Mouse (Mus musculus): ENCODE measurements around the gene Ptgds. TPM values are rescaled to one million over a fixed set of nuclear protein-coding genes. Genes with fewer than 3 reads are reported as not detected.
A peak's percentile ranks its signal among the peaks of the same experiment; 100 is the strongest.

Ptgds gene
- polyA plus RNA-seq, 1 experiment from 2014 or later: 0.38 TPM

GRCm38 (mm10) chr2:25498622-25499478 lies 29.0 kb upstream of the Ptgds start:
- 54% methylated on average over 15 of the region's 15 CpGs for WGBS (ENCODE audit: insufficient replicate concordance)
- Histone ChIP-seq H3K27me3 (no peaks in the 10 kb centered on the region), H3K27ac (replicated peaks) (no peak overlapping the region), H3K4me3 (replicated peaks) (no peak overlapping the region), H3K4me2 (peak overlapping the region; percentile 81), H3K4me1 (replicated peaks) (peaks cover 61% of the 10 kb centered on the region), H3K36me3 (replicated peaks) (peaks cover 11% of the 10 kb centered on the region), H3K9me3 (replicated peaks) (no peaks in the 10 kb centered on the region), H3K9ac (no peak overlapping the region)
- ATAC-seq (ENCODE audit: insufficient read depth): no peak

GRCm38 (mm10) chr2:25497846-25498575 lies 28.2 kb upstream of the Ptgds start:
- no peak overlapping the region for H3K9ac ChIP-seq
- WGBS (ENCODE audit: insufficient replicate concordance): 33% methylated on average over 6 of the region's 6 CpGs

GRCm38 (mm10) chr2:25496462-25496861 lies 26.6 kb upstream of the Ptgds start:
- no peaks in the 10 kb centered on the region for H3K36me3 ChIP-seq (replicated peaks)
- H3K9me3 ChIP-seq (replicated peaks): no peaks in the 10 kb centered on the region
- H3K27ac ChIP-seq (replicated peaks): no peak overlapping the region
- no peak overlapping the region for H3K4me2 ChIP-seq
- peaks cover 37% of the 10 kb centered on the region for H3K4me1 ChIP-seq (replicated peaks)
- no peak overlapping the region for H3K4me3 ChIP-seq (replicated peaks)
- no peak for ATAC-seq (ENCODE audit: insufficient read depth)
- 42% methylated on average over 4 of the region's 4 CpGs for WGBS (ENCODE audit: insufficient replicate concordance)
- H3K9ac ChIP-seq: no peak overlapping the region
- no peaks in the 10 kb centered on the region for H3K27me3 ChIP-seq

More at GRCm38 (mm10) chr2:25497846-25498575, 28.2 kb upstream of the Ptgds start:
- ATAC-seq (ENCODE audit: insufficient read depth): no peak
- H3K36me3 ChIP-seq (replicated peaks): peaks cover 5% of the 10 kb centered on the region; the same call in 1 of the 2 replicates
- no peaks in the 10 kb centered on the region for H3K27me3 ChIP-seq
- peaks cover 53% of the 10 kb centered on the region for H3K4me1 ChIP-seq (replicated peaks)
- H3K4me3 ChIP-seq (replicated peaks): no peak overlapping the region
- H3K27ac ChIP-seq (replicated peaks): no peak overlapping the region
- H3K4me2 ChIP-seq: no peak overlapping the region; the same call in 1 of the 2 replicates
- no peaks in the 10 kb centered on the region for H3K9me3 ChIP-seq (replicated peaks)

- Histone ChIP-seq H3K27me3 (no peaks in the 10 kb centered on the region), H3K9me3 (replicated peaks) (no peaks in the 10 kb centered on the region), H3K4me3 (replicated peaks) (no peak within 1 kb of the TSS), H3K9ac (no peak within 1 kb of the TSS), H3K27ac (replicated peaks) (no peak within 1 kb of the TSS), H3K4me2 (no peak within 1 kb of the TSS), H3K4me1 (replicated peaks) (peaks cover 22% of the 10 kb centered on the region), H3K36me3 (replicated peaks) (no peaks in the 10 kb centered on the region)
- WGBS (ENCODE audit: insufficient replicate concordance): 72% methylated on average over 5 of the region's 5 CpGs
- no peak for ATAC-seq (ENCODE audit: insufficient read depth)
Measured at GRCm38 (mm10) chr2:25493476-25493961, 23.7 kb upstream of the Ptgds start, which contains the start of gene Lcn12. Lcn12 (minus strand) TSS chr2:25493911.

GRCm38 (mm10) chr2:25492988-25493387 lies 23.1 kb upstream of the Ptgds start:
- H3K36me3 ChIP-seq (replicated peaks): no peaks in the 10 kb centered on the region
- 55% methylated on average over 5 of the region's 5 CpGs for WGBS (ENCODE audit: insufficient replicate concordance)

GRCm38 (mm10) chr2:25488671-25489068 lies 18.8 kb upstream of the Ptgds start:
- 58% methylated on average over 7 of the region's 7 CpGs for WGBS (ENCODE audit: insufficient replicate concordance)
- no peak overlapping the region for H3K4me3 ChIP-seq (replicated peaks)
- no peak for ATAC-seq (ENCODE audit: insufficient read depth)
- H3K36me3 ChIP-seq (replicated peaks): no peaks in the 10 kb centered on the region
- H3K9me3 ChIP-seq (replicated peaks): no peaks in the 10 kb centered on the region
- no peak overlapping the region for H3K27ac ChIP-seq (replicated peaks)
- no peak overlapping the region for H3K9ac ChIP-seq
- no peak overlapping the region for H3K4me2 ChIP-seq
- peaks cover 39% of the 10 kb centered on the region for H3K4me1 ChIP-seq (replicated peaks)
- H3K27me3 ChIP-seq: no peaks in the 10 kb centered on the region

More at GRCm38 (mm10) chr2:25492988-25493387, 23.1 kb upstream of the Ptgds start:
- H3K27ac ChIP-seq (replicated peaks): no peak overlapping the region
- peaks cover 22% of the 10 kb centered on the region for H3K4me1 ChIP-seq (replicated peaks)
- H3K9ac ChIP-seq: no peak overlapping the region
- no peak overlapping the region for H3K4me3 ChIP-seq (replicated peaks)
- no peaks in the 10 kb centered on the region for H3K9me3 ChIP-seq (replicated peaks)
- H3K4me2 ChIP-seq: no peak overlapping the region
- no peak for ATAC-seq (ENCODE audit: insufficient read depth)
- no peaks in the 10 kb centered on the region for H3K27me3 ChIP-seq

GRCm38 (mm10) chr2:25487965-25488670 lies 18.3 kb upstream of the Ptgds start:
- peak overlapping the region; percentile 32 for H3K4me2 ChIP-seq
- no peak overlapping the region for H3K4me3 ChIP-seq (replicated peaks)
- no peaks in the 10 kb centered on the region for H3K36me3 ChIP-seq (replicated peaks)
- WGBS (ENCODE audit: insufficient replicate concordance): 46% methylated on average over 6 of the region's 6 CpGs
- H3K27ac ChIP-seq (replicated peaks): peak overlapping the region; percentile 38; the same call in 1 of the 2 replicates
- H3K9ac ChIP-seq: no peak overlapping the region
- H3K27me3 ChIP-seq: no peaks in the 10 kb centered on the region
- ATAC-seq (ENCODE audit: insufficient read depth): peak; percentile 51
- H3K9me3 ChIP-seq (replicated peaks): no peaks in the 10 kb centered on the region
- H3K4me1 ChIP-seq (replicated peaks): peaks cover 39% of the 10 kb centered on the region

GRCm38 (mm10) chr2:25484901-25485647 lies 15.2 kb upstream of the Ptgds start:
- ATAC-seq (ENCODE audit: insufficient read depth): peak; percentile 73

GRCm38 (mm10) chr2:25482969-25483368 lies 13.1 kb upstream of the Ptgds start:
- no peaks in the 10 kb centered on the region for H3K36me3 ChIP-seq (replicated peaks)
- H3K4me1 ChIP-seq (replicated peaks): peaks cover 26% of the 10 kb centered on the region
- H3K4me3 ChIP-seq (replicated peaks): no peak overlapping the region
- no peak overlapping the region for H3K27ac ChIP-seq (replicated peaks)
- no peak overlapping the region for H3K9ac ChIP-seq
- H3K9me3 ChIP-seq (replicated peaks): no peaks in the 10 kb centered on the region
- no peak for ATAC-seq (ENCODE audit: insufficient read depth)
- H3K27me3 ChIP-seq: no peaks in the 10 kb centered on the region
- H3K4me2 ChIP-seq: no peak overlapping the region
- WGBS (ENCODE audit: insufficient replicate concordance): 9% methylated on average over 7 of the region's 7 CpGs

More at GRCm38 (mm10) chr2:25484901-25485647, 15.2 kb upstream of the Ptgds start:
- Histone ChIP-seq H3K4me1 (replicated peaks) (peaks cover 39% of the 10 kb centered on the region), H3K27ac (replicated peaks) (peak overlapping the region; percentile 75), H3K4me2 (no peak overlapping the region; the same call in 1 of the 2 replicates), H3K9me3 (replicated peaks) (no peaks in the 10 kb centered on the region), H3K9ac (no peak overlapping the region), H3K36me3 (replicated peaks) (no peaks in the 10 kb centered on the region), H3K4me3 (replicated peaks) (no peak overlapping the region), H3K27me3 (no peaks in the 10 kb centered on the region)
- WGBS (ENCODE audit: insufficient replicate concordance): 42% methylated on average over 11 of the region's 11 CpGs

GRCm38 (mm10) chr2:25480541-25480940 lies 10.7 kb upstream of the Ptgds start:
- Histone ChIP-seq H3K36me3 (replicated peaks) (no peaks in the 10 kb centered on the region), H3K4me2 (no peak overlapping the region), H3K9me3 (replicated peaks) (no peaks in the 10 kb centered on the region), H3K4me1 (replicated peaks) (peaks cover 7% of the 10 kb centered on the region), H3K27ac (replicated peaks) (no peak overlapping the region), H3K27me3 (0 out of 2 replicates have a peak, but pooled peaks cover 5% of the 10 kb centered on the region), H3K4me3 (replicated peaks) (no peak overlapping the region), H3K9ac (no peak overlapping the region)
- no peak for ATAC-seq (ENCODE audit: insufficient read depth)
- WGBS (ENCODE audit: insufficient replicate concordance): 76% methylated on average over 1 of the region's 1 CpGs
